Mouse (Mus musculus): Measurements from ENCODE around the gene Susd3.

The Susd3 gene

GRCm38 (mm10) chr13:49212711-49213500 is 35.6 kb downstream of the Susd3 start:
- no peak for DNase-seq (ENCODE audit: low spot score in 2 of 2)

- no peak for DNase-seq (ENCODE audit: low spot score in 2 of 2)
These were observed 39.2 kb downstream of the Susd3 start for GRCm38 (mm10) chr13:49209306-49209705.

- no peak for DNase-seq (ENCODE audit: low spot score in 2 of 2)
These were observed 42.2 kb downstream of the Susd3 start for GRCm38 (mm10) chr13:49206341-49206740.

- DNase-seq (ENCODE audit: low spot score in 2 of 2) = peak; percentile 83 to 90
These were observed 43.0 kb downstream of the Susd3 start for GRCm38 (mm10) chr13:49205381-49205998.

GRCm38 (mm10) chr13:49202556-49202955 is 46.0 kb downstream of the Susd3 start:
- no peak for DNase-seq (ENCODE audit: low spot score in 2 of 2)

GRCm38 (mm10) chr13:49200688-49201087 is 47.8 kb downstream of the Susd3 start:
- DNase-seq (ENCODE audit: low spot score in 2 of 2) = no peak

- no peak for DNase-seq (ENCODE audit: low spot score in 2 of 2)
These were observed 48.6 kb downstream of the Susd3 start for GRCm38 (mm10) chr13:49199891-49200290.

GRCm38 (mm10) chr13:49198734-49199133 is 49.8 kb downstream of the Susd3 start:
- DNase-seq (ENCODE audit: low spot score in 2 of 2) = no peak

- DNase-seq (ENCODE audit: low spot score in 2 of 2) = no peak
These were observed 51.7 kb downstream of the Susd3 start for GRCm38 (mm10) chr13:49196766-49197165.

- DNase-seq (ENCODE audit: low spot score in 2 of 2) = no peak
These were observed 52.3 kb downstream of the Susd3 start for GRCm38 (mm10) chr13:49196211-49196610.

GRCm38 (mm10) chr13:49195651-49196050 is 52.9 kb downstream of the Susd3 start:
- no peak for DNase-seq (ENCODE audit: low spot score in 2 of 2)

- DNase-seq (ENCODE audit: low spot score in 2 of 2) = no peak
These were observed 53.7 kb downstream of the Susd3 start for GRCm38 (mm10) chr13:49194811-49195210.

- DNase-seq (ENCODE audit: low spot score in 2 of 2) = no peak
These were observed 54.9 kb downstream of the Susd3 start for GRCm38 (mm10) chr13:49193650-49194049.

- DNase-seq (ENCODE audit: low spot score in 2 of 2) = no peak
These were observed 56.2 kb downstream of the Susd3 start for GRCm38 (mm10) chr13:49192156-49192855.

- no peak for DNase-seq (ENCODE audit: low spot score in 2 of 2)
These were observed 56.9 kb downstream of the Susd3 start for GRCm38 (mm10) chr13:49191673-49192035.

- no peak for DNase-seq (ENCODE audit: low spot score in 2 of 2)
These were observed 57.4 kb downstream of the Susd3 start for GRCm38 (mm10) chr13:49190876-49191672.

- no peak for DNase-seq (ENCODE audit: low spot score in 2 of 2)
These were observed 58.3 kb downstream of the Susd3 start for GRCm38 (mm10) chr13:49189970-49190870.

GRCm38 (mm10) chr13:49188966-49189360 is 59.5 kb downstream of the Susd3 start:
- no peak for DNase-seq (ENCODE audit: low spot score in 2 of 2)

- no peak for DNase-seq (ENCODE audit: low spot score in 2 of 2)
These were observed 60.1 kb downstream of the Susd3 start for GRCm38 (mm10) chr13:49188219-49188965.
